Mouse (Mus musculus): ENCODE data around the gene Cyp4f18. TPM values are rescaled to one million over a fixed set of nuclear protein-coding genes. Genes with fewer than 3 reads are reported as not detected.

The Cyp4f18 gene
- polyA plus RNA-seq, 1 experiment from 2014 or later, result 1.0 TPM

- Histone ChIP-seq H3K4me3 (peak within 1 kb of the TSS; percentile 75), H3K4me2 (peak within 1 kb of the TSS; percentile 70), H3K9me3 (peaks cover 16% of the 10 kb centered on the region; the same call in 1 of the 2 replicates), H3K27me3 (no peaks in the 10 kb centered on the region), H3K4me1 (replicated peaks) (peaks cover 20% of the 10 kb centered on the region), H3K27ac (replicated peaks) (peak within 1 kb of the TSS; percentile 89), H3K36me3 (peaks cover 18% of the 10 kb centered on the region), H3K9ac (peak within 1 kb of the TSS; percentile 86)
- 4% methylated on average over 34 of the region's 34 CpGs for WGBS
- ATAC-seq (ENCODE audit: low read depth), result peak; percentile 100
These were observed 58.8 kb downstream of the Cyp4f18 start, which contains the start of gene Zfp961 for GRCm38 (mm10) chr8:71950482-71951221. Gene Zfp961, plus strand, starts transcription at chr8:71951038.

DNA sequence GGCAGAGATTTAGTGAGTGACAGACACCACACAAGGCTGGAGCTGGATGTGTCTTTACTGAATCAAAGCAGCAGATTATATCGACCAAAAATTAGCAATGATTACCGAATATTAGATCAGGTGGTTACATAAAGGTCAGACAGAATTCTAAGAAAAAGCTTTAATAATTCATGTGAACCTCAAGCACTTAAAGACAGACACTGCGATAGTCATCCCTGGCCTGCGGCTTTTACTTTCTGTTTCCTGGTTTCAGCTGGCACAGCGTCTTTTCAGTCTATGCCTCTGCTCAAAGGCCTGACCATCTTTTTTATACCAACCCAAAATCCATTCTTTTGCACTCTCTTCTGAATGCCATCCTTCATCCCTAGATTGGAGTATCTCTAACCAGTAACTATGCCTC is 60.8 kb downstream of the Cyp4f18 start:
- no peaks in the 10 kb centered on the region for H3K9me3 ChIP-seq
- no peak overlapping the region for H3K27ac ChIP-seq (replicated peaks)
- no peak for ATAC-seq (ENCODE audit: low read depth)
- H3K36me3 ChIP-seq, result peaks cover 3% of the 10 kb centered on the region; the same call in 1 of the 2 replicates
- H3K4me3 ChIP-seq, result no peak overlapping the region
- peaks cover 20% of the 10 kb centered on the region for H3K4me1 ChIP-seq (replicated peaks)
- WGBS, result 89% methylated on average over 5 of the region's 5 CpGs
- H3K27me3 ChIP-seq, result no peaks in the 10 kb centered on the region
- no peak overlapping the region for H3K9ac ChIP-seq
- no peak overlapping the region for H3K4me2 ChIP-seq

GRCm38 (mm10) chr8:71941776-71942175 is 67.7 kb downstream of the Cyp4f18 start:
- no peak overlapping the region for H3K27ac ChIP-seq (replicated peaks)
- no peaks in the 10 kb centered on the region for H3K27me3 ChIP-seq
- H3K9me3 ChIP-seq, result no peaks in the 10 kb centered on the region
- ATAC-seq (ENCODE audit: low read depth), result no peak
- no peaks in the 10 kb centered on the region for H3K36me3 ChIP-seq
- no peak overlapping the region for H3K9ac ChIP-seq
- no peak overlapping the region for H3K4me2 ChIP-seq
- H3K4me1 ChIP-seq (replicated peaks), result no peaks in the 10 kb centered on the region
- H3K4me3 ChIP-seq, result no peak overlapping the region
- 82% methylated on average over 1 of the region's 1 CpGs for WGBS

- H3K4me1 ChIP-seq (replicated peaks), result no peaks in the 10 kb centered on the region
- H3K9me3 ChIP-seq, result no peaks in the 10 kb centered on the region
These were observed 68.9 kb downstream of the Cyp4f18 start for GRCm38 (mm10) chr8:71940293-71941208.

More at GRCm38 (mm10) chr8:71940293-71941208, 68.9 kb downstream of the Cyp4f18 start:
- H3K27me3 ChIP-seq, result no peaks in the 10 kb centered on the region
- H3K4me2 ChIP-seq, result no peak overlapping the region
- no peak overlapping the region for H3K27ac ChIP-seq (replicated peaks)
- WGBS, result 82% methylated on average over 2 of the region's 2 CpGs
- ATAC-seq (ENCODE audit: low read depth), result no peak
- H3K9ac ChIP-seq, result no peak overlapping the region
- no peak overlapping the region for H3K4me3 ChIP-seq
- no peaks in the 10 kb centered on the region for H3K36me3 ChIP-seq

Other genes starting within 250 kb of the Cyp4f18 start
- gene Zfp709, start 127.6 kb downstream of the Cyp4f18 start, polyA plus RNA-seq (2015; fragmentation: Nextera tagmentation; extraction: Ambion mirVana), result 5.9 and 7.0 TPM in 2 replicates
- 12.5 and 15.0 TPM in 2 replicates for gene Zfp882, start 101.0 kb downstream of the Cyp4f18 start, polyA plus RNA-seq (2015; fragmentation: Nextera tagmentation; extraction: Ambion mirVana)
- 32.4 and 37.9 TPM in 2 replicates for gene Zfp617, start 101.0 kb downstream of the Cyp4f18 start, polyA plus RNA-seq (2015; fragmentation: Nextera tagmentation; extraction: Ambion mirVana)
- gene Zfp961, start 58.6 kb downstream of the Cyp4f18 start, polyA plus RNA-seq (2015; fragmentation: Nextera tagmentation; extraction: Ambion mirVana), result 16.6 and 18.1 TPM in 2 replicates
- not detected in 2 replicates for gene Olfr372, start 31.6 kb upstream of the Cyp4f18 start, polyA plus RNA-seq (2015; fragmentation: Nextera tagmentation; extraction: Ambion mirVana)
- not detected in 2 replicates for gene Olfr373, start 73.6 kb upstream of the Cyp4f18 start, polyA plus RNA-seq (2015; fragmentation: Nextera tagmentation; extraction: Ambion mirVana)
- gene Olfr374, start 97.4 kb upstream of the Cyp4f18 start, polyA plus RNA-seq (2015; fragmentation: Nextera tagmentation; extraction: Ambion mirVana), result not detected in 2 replicates
- 230 and 274 TPM in 2 replicates for gene Tpm4, start 125.3 kb upstream of the Cyp4f18 start, polyA plus RNA-seq (2015; fragmentation: Nextera tagmentation; extraction: Ambion mirVana)
- gene Rab8a, start 151.6 kb upstream of the Cyp4f18 start, polyA plus RNA-seq (2015; fragmentation: Nextera tagmentation; extraction: Ambion mirVana), result 109 and 129 TPM in 2 replicates
- not detected in 2 replicates for gene Hsh2d, start 180.0 kb upstream of the Cyp4f18 start, polyA plus RNA-seq (2015; fragmentation: Nextera tagmentation; extraction: Ambion mirVana)
- not detected in 2 replicates for gene Cib3, start 203.2 kb upstream of the Cyp4f18 start, polyA plus RNA-seq (2015; fragmentation: Nextera tagmentation; extraction: Ambion mirVana)
- gene Gm11034, start 204.0 kb upstream of the Cyp4f18 start, polyA plus RNA-seq (2015; fragmentation: Nextera tagmentation; extraction: Ambion mirVana), result not detected in 2 replicates
- 93.8 and 96.1 TPM in 2 replicates for gene Fam32a, start 210.1 kb upstream of the Cyp4f18 start, polyA plus RNA-seq (2015; fragmentation: Nextera tagmentation; extraction: Ambion mirVana)
- 227 and 228 TPM in 2 replicates for gene Ap1m1, start 230.4 kb upstream of the Cyp4f18 start, polyA plus RNA-seq (2015; fragmentation: Nextera tagmentation; extraction: Ambion mirVana)